Mouse (Mus musculus): ENCODE data around the gene Nck2.

Nck2 gene

GRCm38 (mm10) chr1:43468978-43469377 lies 24.6 kb downstream of the Nck2 start:
- DNase-seq (ENCODE audit: low spot score in 2 of 2), result no peak

GRCm38 (mm10) chr1:43470421-43471179 lies 26.2 kb downstream of the Nck2 start:
- no peak for DNase-seq (ENCODE audit: low spot score in 2 of 2)

GRCm38 (mm10) chr1:43471180-43472045 lies 27.0 kb downstream of the Nck2 start:
- DNase-seq (ENCODE audit: low spot score in 2 of 2), result no peak

- DNase-seq (ENCODE audit: low spot score in 2 of 2), result no peak
These were observed 27.8 kb downstream of the Nck2 start for GRCm38 (mm10) chr1:43472046-43472649.

GRCm38 (mm10) chr1:43473734-43474534 lies 29.6 kb downstream of the Nck2 start:
- no peak for DNase-seq (ENCODE audit: low spot score in 2 of 2)

- no peak for DNase-seq (ENCODE audit: low spot score in 2 of 2)
These were observed 30.4 kb downstream of the Nck2 start for GRCm38 (mm10) chr1:43474535-43475409.

DNA sequence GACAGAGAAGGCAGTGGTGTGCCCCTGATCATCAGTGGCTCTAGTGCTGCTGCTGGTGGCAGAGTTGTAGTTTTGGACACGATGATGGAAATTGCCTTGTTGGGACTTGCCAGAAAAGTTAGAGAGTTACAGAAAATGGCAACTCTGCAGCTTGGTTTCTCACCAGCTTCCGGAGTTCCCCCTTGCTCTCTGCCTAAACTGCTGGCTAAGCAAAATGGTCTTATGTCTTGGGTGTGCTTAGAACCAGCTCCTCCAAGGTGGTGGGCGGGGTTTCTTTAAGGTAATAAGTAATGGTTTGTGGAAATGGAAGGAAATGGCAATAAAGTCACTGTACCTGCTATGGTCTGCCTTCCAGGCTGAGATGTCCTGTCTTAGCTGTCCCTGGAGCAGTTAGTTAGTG lies 33.6 kb downstream of the Nck2 start:
- no peak for DNase-seq (ENCODE audit: low spot score in 2 of 2)

GRCm38 (mm10) chr1:43485204-43485603 lies 40.8 kb downstream of the Nck2 start:
- no peak for DNase-seq (ENCODE audit: low spot score in 2 of 2)

GRCm38 (mm10) chr1:43486500-43486899 lies 42.1 kb downstream of the Nck2 start:
- no peak for DNase-seq (ENCODE audit: low spot score in 2 of 2)

GRCm38 (mm10) chr1:43486956-43487722 lies 42.8 kb downstream of the Nck2 start:
- no peak for DNase-seq (ENCODE audit: low spot score in 2 of 2)

DNA sequence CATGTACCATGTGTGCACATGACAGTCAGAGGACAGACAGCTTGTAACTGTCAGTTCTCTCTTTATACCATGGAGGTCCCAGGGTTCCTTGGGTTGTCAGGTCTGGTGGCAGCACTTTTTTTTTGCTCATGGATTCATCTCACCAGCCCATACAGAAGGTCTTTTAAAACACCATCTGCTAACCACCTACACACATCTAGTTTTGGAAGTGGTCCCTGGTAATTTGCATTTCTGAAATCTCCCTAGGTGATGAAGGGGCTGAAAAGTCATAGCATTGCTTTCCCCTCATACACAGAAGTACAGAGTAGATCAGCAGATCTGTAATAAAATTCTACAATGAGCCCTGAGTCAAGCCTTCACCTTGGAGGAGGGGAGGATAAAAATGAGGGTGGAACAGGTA lies 44.9 kb downstream of the Nck2 start:
- no peak for DNase-seq (ENCODE audit: low spot score in 2 of 2)

- no peak for DNase-seq (ENCODE audit: low spot score in 2 of 2)
These were observed 47.3 kb downstream of the Nck2 start for GRCm38 (mm10) chr1:43491506-43492269.

- DNase-seq (ENCODE audit: low spot score in 2 of 2), result no peak
These were observed 48.5 kb downstream of the Nck2 start for GRCm38 (mm10) chr1:43492803-43493437.

DNA sequence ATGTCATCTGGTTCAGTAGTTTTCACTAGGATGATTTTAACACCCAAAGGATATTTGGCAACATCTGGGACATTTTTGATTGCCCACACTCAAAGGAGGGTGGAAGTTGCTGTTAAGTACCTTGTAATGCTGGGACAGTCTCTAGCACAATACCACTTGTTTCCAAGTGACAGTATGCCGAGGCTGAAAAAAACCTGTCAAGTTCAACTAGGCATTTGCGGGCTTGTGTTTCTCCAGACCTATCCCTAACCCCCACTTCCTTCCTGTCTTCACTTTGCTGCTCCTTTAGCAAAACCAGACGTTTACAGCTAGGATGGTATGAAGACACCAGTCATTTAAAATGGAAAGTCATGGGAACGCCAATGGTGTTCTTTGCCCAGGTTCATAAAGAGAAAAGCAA lies 51.7 kb downstream of the Nck2 start:
- DNase-seq (ENCODE audit: low spot score in 2 of 2), result no peak

DNA sequence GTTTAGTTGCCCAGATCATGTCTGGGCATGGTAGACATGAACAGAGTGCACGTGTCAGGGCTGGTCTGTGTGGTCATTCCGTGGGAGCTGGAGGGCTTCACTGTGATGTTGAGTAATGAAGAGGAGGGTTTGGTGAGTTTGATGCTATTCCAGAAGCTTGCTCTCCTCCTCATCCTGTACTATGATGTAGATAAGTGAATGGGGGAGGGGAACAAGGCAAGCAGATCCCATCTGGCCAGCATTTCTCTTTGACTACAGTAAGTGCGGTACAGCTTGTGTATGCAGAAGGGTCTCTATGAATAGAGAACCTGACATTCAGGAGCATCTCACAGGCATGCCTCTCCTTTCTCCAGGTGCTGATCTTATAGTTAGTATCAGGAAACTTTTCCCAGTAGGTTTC lies 52.6 kb downstream of the Nck2 start:
- no peak for DNase-seq (ENCODE audit: low spot score in 2 of 2)

GRCm38 (mm10) chr1:43497951-43498350 lies 53.6 kb downstream of the Nck2 start:
- DNase-seq (ENCODE audit: low spot score in 2 of 2), result no peak

GRCm38 (mm10) chr1:43500121-43500520 lies 55.7 kb downstream of the Nck2 start:
- DNase-seq (ENCODE audit: low spot score in 2 of 2), result no peak

GRCm38 (mm10) chr1:43501143-43501919 lies 57.0 kb downstream of the Nck2 start:
- no peak for DNase-seq (ENCODE audit: low spot score in 2 of 2)
